Mouse (Mus musculus) retina, adult 2 months (tissue): ENCODE measurements at regions not wholly inside any gene's neighbourhood (a gene's known extent, or its start where the extent isn't known, plus 50 kb on each side); places are given as distances from the start of the nearest gene placed in this dataset.

Source experiments
- DNase-seq: peaks from one replicate; pipeline ENCODE4 v3.0.0-alpha.2; 2012; ENCODE audit warnings: low read depth, low spot score

- no peak for DNase-seq
These were observed 153.4 kb downstream of the Lrriq3 start for GRCm38 (mm10) chr3:155246628-155247027.

- no peak for DNase-seq
These were observed 153.9 kb downstream of the Lrriq3 start for GRCm38 (mm10) chr3:155247124-155247523.

- no peak for DNase-seq
These were observed 154.7 kb downstream of the Lrriq3 start for GRCm38 (mm10) chr3:155247929-155248328.

- no peak for DNase-seq
These were observed 157.7 kb downstream of the Lrriq3 start for GRCm38 (mm10) chr3:155250904-155251303.

- no peak for DNase-seq
These were observed 205.0 kb downstream of the Lrriq3 start for GRCm38 (mm10) chr3:155298206-155298605.

- no peak for DNase-seq
These were observed 205.5 kb downstream of the Lrriq3 start for GRCm38 (mm10) chr3:155298724-155299123.

- DNase-seq, result no peak
These were observed 229.1 kb downstream of the Lrriq3 start for GRCm38 (mm10) chr3:155322322-155322721.

- DNase-seq, result no peak
These were observed 236.5 kb downstream of the Lrriq3 start for GRCm38 (mm10) chr3:155329701-155330100.

GRCm38 (mm10) chr3:155349185-155349584, 256.0 kb downstream of the Lrriq3 start:
- no peak for DNase-seq

- no peak for DNase-seq
These were observed 258.4 kb downstream of the Lrriq3 start for GRCm38 (mm10) chr3:155351636-155352035.

- no peak for DNase-seq
These were observed 259.1 kb downstream of the Lrriq3 start for GRCm38 (mm10) chr3:155352277-155352802.

- DNase-seq, result no peak
These were observed 267.2 kb downstream of the Lrriq3 start for GRCm38 (mm10) chr3:155360399-155360798.

- no peak for DNase-seq
These were observed 277.5 kb downstream of the Lrriq3 start for GRCm38 (mm10) chr3:155370716-155371115.

GRCm38 (mm10) chr3:155373591-155373990, 280.4 kb downstream of the Lrriq3 start:
- no peak for DNase-seq

GRCm38 (mm10) chr3:155381910-155382309, 288.7 kb downstream of the Lrriq3 start:
- no peak for DNase-seq

GRCm38 (mm10) chr3:155382817-155383216, 289.6 kb downstream of the Lrriq3 start:
- no peak for DNase-seq

GRCm38 (mm10) chr3:155390666-155391065, 297.4 kb downstream of the Lrriq3 start:
- DNase-seq, result no peak

GRCm38 (mm10) chr3:155396134-155396533, 302.9 kb downstream of the Lrriq3 start:
- DNase-seq, result no peak

GRCm38 (mm10) chr3:155401763-155402162, 308.5 kb downstream of the Lrriq3 start:
- no peak for DNase-seq

GRCm38 (mm10) chr3:155408907-155409306, 315.7 kb downstream of the Lrriq3 start:
- no peak for DNase-seq

GRCm38 (mm10) chr3:155409371-155409770, 316.1 kb downstream of the Lrriq3 start:
- DNase-seq, result peak; percentile 3

GRCm38 (mm10) chr3:155409867-155410266, 316.6 kb downstream of the Lrriq3 start:
- no peak for DNase-seq

GRCm38 (mm10) chr3:155459701-155460481, 366.7 kb downstream of the Lrriq3 start:
- no peak for DNase-seq
